Mouse (Mus musculus) frontal cortex, postnatal 10 days (tissue): ENCODE data around the gene Nfib.

Experiments
- DNase-seq, 2 experiments: peaks; one replicate each; pipeline ENCODE4 v3.0.0; 2022; ENCODE audit warnings: low spot score in 2 of 2, mixed read lengths in 1 of 2

The Nfib gene

DNA sequence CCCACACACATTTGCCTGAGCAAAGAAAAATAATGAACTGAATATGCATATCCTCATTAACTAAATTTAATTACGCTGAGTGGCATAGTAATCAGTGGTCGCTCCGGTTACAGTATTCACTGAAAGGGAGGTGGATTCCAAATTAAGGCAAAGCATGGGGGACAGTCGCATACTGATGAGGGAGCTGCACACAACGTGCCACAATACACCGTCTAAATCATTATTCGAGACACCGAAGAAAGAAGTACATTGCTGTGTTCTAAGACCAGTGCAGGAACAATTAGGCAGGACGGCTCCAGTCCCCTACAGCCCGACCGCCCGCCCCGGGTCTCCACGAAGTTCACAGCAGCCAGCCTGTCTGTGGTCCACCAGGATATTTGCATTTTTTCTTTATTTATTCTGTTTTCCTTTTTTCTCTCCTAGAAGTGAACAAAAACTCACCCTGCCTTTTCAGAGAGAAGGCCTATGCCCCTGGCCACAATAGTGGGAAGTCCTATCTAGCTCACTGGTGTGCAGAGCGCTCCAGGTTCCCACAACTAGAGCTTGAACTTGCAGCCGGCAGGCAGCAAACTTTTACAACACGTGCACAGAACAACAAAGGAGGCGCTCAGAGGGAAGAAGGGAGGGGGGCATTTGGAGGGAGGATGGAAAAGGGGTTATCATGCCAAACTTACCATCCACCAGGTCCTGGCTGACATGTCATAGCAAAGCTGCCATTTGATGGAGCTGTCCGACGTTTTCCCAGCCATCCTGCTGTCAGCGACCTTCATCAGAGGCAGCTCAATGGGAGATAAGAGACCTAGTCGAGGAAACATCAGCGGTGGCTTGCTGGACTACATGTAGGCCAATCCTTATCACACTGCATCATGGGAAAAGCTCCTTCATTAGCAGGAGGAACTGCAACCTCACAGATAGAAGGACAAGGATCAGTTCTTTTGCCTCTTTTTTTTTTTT is at the start of gene Nfib:
Gene Nfib, minus strand, starts transcription at position 910 of the 954 bp plus-strand sequence.
- no peak for DNase-seq

DNA sequence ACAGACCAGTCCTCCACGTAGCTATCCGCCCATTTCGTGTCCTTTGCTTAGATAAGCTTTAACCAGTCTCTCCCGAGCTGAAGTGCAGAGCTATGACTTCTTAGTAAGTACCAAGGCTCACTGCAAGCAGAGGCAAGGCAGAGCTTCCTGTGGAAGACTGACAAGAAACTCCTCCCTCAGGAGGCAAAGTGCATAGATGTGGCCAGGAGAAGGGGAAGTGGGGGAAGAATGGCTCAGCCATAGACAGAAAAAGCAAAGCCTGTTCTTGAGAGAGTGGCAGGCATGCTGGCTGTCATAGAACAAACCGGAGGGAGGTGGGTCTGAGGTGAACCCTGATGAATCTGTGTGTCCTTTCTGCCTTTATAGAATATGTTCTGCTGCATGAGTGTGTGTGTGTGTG is 30.2 kb upstream of the Nfib start:
- DNase-seq, result no peak

DNA sequence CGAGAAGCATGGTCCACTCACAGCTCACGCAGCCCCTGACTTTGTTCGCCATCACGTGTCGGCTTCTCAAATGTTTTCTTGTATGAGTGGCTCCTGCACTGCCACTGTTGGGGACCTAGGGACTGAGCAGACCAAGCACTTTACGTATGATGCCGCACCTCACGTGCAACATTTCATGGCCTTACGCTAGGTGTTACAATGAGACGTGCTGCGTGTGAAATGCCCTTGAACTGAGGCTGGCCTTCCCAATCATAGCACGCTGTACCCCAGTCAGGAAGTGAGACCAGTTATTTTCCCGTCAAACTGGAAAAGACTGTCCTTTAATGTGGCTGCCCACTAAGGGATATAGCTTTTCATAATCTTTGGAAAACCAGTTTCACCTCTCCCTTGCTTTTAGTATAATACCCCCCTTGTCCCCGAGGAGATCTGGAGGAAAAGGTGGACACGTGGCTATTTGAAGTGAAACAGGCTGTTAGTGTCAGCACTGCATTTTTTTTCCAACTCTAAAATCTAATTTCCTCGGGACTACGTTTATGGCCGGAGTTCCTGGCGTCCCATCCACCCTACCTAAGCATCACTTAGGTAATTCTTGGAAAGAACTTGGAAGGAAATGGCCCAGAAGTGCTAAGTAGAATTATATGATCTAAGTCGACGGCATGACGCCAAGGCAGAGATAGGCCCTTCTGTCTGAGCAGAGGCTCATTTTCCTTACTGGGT is 29.4 kb upstream of the Nfib start:
- DNase-seq, result no peak

DNA sequence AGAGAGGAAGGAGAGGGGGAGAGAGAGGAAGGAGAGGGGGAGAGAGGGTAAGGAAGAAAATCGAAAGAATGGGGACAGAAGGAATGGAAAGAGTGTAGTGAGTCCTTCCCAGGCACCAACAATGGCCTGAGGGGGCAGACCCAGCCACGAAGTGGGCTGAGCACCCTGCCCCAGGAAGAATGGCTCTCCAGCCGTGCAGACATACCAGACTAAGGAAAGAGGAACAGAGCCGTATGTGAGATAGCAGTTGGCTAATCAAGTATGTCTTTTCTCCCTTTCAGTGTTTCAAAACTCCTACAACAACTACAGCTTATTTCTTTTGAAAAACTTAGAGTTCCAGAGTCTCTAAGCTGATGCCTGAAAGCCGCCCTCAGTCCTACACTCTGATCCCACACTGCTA is 28.8 kb upstream of the Nfib start:
- no peak for DNase-seq

DNA sequence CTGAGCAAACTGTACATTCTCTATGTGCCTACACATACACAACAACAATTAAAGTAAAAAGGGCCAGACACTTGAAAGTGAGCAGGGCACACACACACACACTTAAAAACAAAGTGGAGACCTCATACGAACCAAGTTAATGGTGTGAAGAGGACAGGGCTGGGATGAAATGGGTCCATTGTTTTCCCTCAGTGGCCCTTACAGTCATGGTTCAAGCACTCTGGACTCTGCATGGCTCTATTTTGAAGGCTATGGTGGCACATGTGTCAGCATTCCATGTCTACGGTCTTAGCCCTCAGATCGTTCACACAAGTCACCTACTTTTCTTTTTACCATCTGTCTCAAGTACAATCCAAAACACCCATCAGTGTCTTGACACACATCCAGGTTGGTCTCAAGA is 28.1 kb upstream of the Nfib start:
- no peak for DNase-seq

DNA sequence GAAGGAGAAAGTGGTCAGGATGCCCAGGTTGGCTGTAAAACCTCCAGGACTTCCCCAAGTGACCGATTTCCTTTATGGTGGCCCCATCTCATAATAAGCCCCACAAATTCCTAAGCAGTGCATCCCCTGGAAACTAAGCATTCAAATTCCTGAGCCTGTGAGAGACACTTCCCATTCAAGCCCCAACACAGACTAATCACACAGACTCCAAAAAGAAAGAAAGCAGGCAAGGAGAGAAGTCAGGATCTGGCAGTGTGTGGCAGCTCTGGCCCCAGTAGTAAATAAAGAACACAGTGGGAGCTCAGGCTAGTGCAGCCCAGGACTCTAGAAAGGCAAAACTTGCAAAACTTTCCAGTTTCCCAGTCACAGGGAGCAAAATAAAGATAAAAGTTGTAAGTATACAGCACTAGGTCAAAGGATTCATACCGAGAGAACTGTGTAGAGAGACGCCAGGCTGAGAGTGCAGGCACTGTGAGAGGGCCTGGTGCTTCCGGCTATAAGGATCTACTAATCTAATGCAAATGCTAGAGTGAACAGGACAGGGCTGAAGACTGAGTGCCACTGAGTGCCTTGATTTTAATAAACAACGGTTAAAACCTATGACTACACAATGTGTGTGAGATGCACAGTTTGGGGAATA is 24.8 kb upstream of the Nfib start:
- DNase-seq, result no peak

DNA sequence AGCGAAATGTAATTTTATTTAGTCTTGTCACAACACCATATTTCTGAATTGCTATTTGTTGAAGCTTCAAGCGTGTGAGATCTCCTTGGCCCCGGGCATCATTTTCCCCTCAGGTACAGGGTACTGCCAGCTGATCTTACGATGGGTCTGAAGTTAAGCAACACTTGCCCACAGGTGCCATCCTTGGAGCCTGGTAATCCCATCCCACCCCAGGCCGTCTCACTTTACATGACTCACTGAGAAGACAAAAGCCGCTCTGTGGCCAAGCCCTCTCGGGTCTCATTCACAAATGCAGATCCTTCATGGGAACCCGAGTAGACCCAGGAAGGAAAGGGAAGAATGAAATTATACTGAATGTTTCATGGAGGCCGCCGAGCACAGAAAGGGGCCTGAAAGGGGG is 18.5 kb upstream of the Nfib start:
- no peak for DNase-seq

DNA sequence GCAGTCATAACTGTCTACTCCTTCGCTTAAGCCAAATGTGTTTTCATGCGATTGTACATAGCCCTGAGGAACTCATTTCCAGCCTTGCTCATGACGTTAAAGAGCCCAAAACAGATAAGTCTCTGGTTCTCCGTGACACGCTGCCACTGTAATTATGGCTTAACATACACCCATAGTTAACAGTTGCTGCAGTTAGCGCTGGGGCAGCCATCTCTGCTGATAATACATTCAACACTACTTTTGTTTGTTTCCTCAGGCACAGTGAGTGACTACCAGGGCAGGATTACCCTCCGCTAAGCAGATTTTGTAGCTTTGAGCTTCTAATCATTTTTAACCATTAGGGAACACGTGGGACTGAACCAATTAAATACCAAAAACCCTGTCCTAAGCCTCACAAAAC is 17.5 kb upstream of the Nfib start:
- DNase-seq, result no peak

DNA sequence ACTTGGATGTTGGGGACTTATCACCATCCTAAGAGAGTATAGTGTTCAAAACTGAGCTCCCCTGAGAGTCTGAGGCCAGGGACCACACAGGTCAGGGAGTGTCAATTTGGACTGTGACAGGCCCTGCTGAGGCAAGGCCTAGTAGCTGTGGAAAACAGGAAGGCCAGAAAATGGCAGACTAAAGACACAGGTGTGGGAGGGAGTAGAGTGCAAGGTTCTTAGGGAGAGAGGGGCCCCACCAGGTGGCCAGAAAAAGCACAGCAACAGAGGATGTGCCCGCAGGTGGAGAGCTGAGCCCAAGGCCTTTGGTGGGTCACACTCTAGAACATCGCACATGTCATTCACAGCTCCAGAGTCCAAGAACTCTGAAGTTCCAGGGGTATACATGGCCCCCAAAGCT is 10.3 kb upstream of the Nfib start:
- DNase-seq, result no peak

DNA sequence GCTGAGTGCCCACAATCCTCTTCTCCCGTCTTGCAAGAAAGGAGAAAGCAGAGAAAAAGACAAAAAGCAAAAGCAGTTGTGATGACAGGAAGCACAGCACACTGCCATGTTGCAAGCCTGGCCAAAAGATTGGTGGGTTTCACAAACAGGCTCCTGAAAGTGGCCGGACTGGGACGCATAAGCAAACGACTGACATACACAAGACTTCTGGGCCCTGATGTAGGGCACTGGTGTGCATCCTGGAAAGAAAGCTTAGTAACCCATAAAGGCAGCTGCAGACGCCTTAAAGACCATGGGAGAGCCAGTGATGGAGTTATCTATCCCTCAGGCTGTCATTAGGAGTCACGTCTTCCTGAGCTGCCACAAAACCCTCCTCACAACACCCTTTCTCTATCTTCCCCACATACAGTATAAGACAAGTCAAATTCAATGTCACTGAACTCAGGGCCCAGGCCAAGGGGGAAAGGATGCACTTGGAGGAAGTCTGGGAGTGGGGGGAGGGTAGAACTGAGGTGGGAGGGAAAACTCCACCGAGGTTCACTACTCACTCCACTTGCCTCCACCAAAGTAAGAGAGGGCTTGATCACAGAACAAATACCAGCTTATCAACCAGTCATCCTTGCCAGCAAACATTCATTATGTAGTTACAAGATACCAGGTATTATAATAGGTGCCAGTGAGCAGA is 6.2 kb upstream of the Nfib start:
- no peak for DNase-seq

DNA sequence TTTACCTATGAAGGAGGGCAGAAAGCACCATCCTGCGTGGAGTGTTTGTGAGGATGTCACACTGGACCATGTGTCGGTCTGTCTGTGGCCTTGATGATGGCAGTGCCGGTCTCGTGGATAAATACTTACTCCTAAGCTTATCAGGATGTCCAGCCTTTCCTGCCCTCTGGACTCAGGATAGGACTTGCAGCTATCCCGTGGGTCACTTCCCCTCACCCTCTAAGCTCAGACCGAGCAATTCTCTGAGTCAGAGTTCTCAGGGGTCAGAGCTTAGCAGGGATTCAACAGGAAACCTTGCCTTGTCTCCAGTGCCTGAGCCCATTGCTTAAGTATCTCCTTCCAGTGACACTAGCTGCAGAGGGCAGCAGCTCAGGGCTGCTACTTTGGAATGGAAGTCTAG is 4.1 kb upstream of the Nfib start:
- DNase-seq, result no peak

DNA sequence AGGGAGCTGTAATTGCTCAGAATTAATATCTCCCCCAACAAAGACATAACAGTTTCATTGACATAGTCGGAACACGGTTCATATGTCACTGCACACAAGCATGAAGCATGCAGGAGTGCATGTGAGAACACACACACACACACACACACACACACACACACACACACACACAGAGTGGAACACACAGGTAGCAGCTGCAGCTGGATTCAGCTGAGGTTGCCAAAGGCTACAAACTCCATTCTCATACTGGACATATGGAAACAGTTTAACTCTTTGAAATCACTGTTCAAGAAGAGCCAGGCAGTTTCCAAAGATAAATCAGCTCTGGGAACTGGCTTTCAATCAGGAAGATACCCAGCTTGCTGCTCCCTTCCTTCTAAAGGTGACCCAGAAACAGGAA is 462 bp upstream of the Nfib start:
- DNase-seq, result no peak

DNA sequence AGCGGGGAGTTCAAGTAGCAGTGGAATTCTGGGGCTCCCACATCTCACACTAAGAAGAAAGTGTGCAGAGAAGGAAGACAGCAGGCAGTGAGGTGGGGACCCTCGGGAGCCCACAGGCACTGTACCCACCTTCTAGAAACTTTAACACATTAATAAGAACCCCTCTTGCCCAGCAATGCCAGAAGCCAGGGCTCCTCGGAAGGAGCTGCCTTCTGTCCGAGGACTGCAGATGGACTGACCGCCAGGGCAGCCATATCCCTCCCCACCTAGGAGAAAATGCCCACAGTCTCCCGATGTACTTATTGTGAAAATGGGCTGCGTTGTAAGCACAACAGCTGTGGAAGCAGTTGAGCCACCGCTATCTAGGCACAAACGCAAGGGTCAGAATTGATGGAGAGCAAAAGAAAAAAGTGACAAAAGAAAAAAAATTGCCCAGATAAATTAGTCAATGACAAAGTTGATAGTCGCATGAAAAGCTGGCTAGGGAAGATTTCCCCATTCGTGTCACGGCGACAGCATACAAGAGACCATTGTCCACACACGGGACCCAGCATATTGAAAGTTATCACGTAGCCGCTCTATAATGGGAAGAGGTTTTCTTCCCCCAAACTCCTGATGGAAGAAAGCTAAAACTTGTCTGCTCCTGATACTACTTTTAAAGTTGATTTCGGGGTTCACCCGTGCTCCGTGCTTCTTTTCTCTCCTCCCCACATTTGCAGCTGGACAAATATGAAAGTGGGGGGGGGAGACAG is 1.3 kb downstream of the Nfib start:
- DNase-seq, result no peak

DNA sequence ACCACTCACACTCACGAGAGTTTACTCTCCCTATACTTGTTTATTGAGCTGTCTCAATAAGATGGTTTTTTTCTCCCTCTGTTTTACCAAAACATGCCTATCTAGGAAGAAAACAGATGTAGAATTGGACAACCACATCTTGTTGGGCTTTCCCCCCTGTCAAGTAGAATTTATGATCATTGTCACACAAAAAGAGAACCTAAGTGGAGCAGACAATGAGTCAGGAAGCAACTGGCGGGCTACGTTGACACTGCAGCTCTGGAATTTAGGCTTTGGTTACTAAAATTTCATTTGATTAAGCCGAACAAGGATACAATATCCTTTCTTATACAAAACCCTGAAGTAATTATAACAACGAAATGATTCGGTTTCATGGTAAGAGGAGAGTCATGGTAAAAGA is 2.7 kb downstream of the Nfib start:
- no peak for DNase-seq

DNA sequence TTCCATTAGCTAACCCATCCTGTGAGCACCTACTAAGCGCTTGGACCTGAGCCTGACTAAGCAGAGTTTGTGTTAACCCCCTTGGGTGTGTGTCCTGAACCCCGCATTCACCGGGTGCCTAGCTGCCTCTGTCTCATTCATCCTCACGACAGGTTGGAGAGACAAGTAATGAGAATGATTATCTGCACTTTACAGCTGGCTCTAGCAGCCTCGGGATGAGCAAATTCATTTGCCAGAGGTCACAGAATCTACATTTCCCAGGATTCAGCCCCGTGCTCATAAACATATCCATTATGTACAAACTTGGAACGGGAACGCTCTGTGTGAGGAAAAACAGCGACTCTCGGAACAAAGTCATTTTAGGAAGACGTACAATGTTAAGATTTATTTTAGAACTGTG is 6.0 kb downstream of the Nfib start:
- DNase-seq, result no peak

DNA sequence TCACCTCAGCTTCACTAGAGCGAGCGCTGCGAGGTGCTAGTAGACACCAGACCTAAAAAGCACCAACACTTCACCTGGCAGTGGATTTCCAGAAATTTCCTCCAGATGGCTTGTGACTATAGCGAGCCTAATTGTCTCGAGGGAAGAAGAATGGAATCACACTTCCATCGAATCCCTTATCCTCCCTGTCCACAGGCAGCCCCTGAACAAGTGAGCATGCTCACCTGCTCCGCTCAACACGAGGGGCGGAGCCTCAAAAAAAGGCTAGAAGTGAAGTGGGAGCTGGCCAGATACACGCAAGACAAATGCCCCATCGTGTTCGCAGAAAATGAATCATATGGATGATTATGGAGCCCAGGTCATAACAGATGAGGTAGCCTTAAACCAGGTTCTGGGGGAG is 6.9 kb downstream of the Nfib start:
- DNase-seq, result no peak

DNA sequence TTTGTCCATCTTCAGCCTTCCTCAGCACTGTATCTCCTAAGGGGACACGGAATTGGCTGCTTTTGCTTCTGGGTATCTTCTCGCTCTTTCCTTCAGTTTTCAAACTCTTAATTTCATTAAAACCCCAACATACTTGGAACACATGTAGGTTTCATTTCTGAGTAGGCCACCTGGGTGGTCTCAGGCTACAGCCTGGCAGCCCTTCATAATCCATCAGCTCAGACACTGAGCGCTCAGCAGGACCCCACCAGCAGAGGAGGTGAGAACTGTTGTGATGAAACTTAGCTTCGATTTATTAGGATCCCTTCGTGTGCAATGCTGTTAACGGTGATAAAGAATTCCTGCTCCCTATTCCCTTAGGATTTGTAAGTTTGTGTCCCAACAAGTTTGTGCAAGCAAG is 8.4 kb downstream of the Nfib start:
- no peak for DNase-seq

DNA sequence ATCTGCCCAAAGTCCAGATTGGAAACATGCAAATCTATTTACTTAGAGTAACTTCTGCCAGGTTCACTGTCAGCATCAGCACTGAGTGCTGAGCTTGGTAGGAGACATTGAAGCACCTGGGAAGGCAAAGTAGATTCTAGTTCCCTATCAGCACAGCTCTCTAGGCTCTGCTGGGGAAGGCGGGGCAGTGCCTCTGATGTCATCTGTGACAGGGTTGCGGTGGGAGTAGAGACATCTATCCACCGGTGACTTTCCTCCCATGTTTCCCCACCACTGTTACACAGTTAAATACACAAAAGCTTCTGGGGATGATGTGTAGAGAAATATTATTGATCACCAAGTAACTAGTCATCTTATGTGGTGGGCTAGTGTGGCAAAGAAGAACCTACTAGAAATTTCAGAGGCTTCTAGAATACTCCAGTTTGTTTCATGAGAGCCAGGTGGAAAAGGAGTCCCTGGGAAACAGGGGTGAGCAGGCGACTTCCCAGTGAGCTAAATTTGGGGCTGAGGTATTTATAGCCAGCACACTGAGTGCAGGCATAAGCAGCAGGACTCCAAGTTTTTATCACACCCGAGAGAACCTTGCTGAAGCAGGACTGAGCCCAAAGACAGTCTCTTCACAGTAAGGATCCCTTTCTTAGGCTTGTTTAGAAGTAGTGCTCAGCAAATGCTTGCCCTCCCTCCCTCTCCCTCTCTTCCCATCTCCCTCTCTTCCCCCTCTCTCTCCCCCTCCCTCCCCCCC is 9.6 kb downstream of the Nfib start:
- no peak for DNase-seq

DNA sequence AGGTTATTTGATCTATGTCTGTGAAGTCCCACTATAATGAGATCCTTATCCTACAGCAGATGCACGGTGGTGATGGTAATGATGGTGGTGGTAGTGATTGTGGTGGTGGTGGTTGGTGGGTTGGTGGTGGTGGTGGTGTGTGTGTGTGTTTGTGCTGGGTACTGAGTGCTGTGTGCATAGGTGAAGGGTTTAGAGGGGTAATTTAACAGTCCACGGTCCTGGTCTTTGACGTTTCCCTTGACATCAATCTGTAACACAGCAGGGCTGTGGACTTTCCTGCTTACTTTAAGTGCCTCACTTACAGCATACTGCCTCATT is 13.6 kb downstream of the Nfib start:
- no peak for DNase-seq

DNA sequence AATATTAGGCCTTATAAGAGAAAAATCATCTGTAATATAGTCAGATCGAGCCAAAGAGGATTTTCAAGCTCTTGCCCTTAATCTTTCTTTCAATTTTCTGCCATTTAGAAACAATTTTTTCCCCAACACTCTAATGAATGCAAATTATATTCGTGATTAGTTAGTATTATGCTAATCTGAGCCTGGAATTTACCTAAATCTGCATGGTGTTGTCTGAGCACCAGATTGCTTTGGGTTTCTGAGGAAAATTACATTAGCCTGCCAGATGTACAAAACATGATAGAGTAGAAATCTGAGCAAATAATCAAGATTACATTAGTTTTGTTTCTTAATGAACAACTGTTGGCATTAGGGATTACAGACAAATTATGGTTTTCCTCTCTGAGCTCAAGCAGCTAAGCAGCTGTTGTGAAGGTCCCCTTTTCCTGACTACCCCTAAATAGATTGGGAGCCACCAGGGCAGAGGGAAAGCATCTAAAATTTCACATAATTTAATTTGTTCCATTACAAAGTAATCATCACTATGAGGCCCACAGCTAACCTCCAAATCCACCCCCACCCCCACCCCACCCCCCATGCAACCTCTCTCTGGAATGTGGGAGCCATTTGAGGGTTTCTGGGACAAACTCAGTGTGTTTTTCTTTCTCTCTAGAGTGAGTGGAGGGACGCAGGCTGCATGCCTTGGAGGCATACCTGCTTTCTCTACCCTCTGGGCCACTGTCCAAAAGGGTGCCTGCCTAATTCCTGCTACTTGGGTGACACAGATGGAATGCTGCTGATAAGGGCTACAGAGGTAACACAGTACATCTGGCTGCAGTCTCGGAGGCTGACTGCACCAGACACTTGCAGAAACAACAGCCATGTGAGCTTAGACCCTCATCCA is 14.2 kb downstream of the Nfib start:
- DNase-seq, result no peak
